Mouse (Mus musculus) kidney, adult 2 months (tissue): Measurements from ENCODE around the gene Slu7.

Experiments used
- CTCF ChIP-seq: fragments of 200-500 bp; conservative IDR thresholded peaks from 2 replicates; pipeline ENCODE4 v1.5.1; 2011; ENCODE audit warnings: low read depth, mild to moderate bottlenecking, control low read depth, low read length, moderate library complexity, mixed read lengths; ENCODE audit not compliant: insufficient read depth, insufficient read length
- POLR2A ChIP-seq: fragments of 200-500 bp; IDR thresholded peaks from one replicate; pipeline ENCODE4 v1.6.1; 2011; ENCODE audit warnings: low read depth, low read length, control low read depth

GRCm38 (mm10) chr11:43479376-43479775, 45.8 kb downstream of the Slu7 start:
- TF ChIP-seq CTCF (no peak), POLR2A (no peak)
